Mouse (Mus musculus): ENCODE measurements at regions not wholly inside any gene's neighbourhood (a gene's known extent, or its start where the extent isn't known, plus 50 kb on each side); places are given as distances from the start of the nearest gene placed in this dataset.

- TF ChIP-seq CTCF (IDR thresholded peaks at IDR 0.05; ENCODE audit: low read depth) (no peak), EP300 (IDR thresholded peaks at IDR 0.05; ENCODE audit: low read depth) (peak; percentile 76)
These were observed 341.3 kb downstream of the 1700129C05Rik start for GRCm38 (mm10) chr14:58801402-58801861.

All from heart, postnatal 0 days (tissue).